Mouse (Mus musculus): ENCODE results near the gene E4f1.
A peak's percentile ranks its signal among the peaks of the same experiment; 100 is the strongest.
"Not testable (repeated sequence)": the region's sequence is repeated elsewhere in the genome, so short reads cannot be mapped to it uniquely, and the experiment has no call there.

Gene E4f1

DNA sequence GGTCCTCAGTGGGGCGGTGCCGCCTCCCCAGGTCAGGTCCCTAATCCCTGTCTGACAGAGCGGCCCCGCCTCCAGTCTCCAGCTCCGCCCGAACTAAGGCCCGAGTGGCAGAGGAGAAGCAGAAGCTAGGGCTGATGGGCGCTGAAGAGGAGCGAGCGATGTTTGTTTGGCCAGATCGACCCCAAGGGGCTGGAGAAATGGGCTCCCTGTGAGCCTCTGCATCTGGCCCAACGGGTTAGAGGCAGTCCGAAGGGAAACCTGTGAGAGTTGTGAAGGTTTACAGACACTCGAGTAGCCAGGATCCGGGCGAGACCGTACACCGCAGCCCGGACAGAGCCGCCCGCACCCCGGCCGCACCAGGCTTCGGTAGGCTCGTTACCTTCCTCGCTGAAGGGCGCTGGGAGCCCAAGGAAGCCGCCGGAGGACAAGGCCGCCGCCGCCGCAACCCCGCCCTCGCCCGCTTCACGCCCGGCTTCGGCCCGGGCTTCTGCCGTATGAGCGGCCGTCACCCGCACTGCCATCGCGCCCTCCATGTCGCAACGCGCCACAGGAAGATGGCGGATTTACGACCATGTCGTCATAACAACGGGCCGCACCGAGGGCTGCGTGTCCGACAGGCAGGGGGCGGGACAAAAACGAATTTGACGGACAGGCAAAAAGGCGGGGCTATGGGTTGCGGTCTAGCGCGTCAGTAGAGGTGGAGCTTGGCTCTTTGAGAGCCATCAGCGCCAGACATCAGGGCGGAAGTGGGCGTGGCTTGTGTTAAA, 15.2 kb downstream of the E4f1 start:
- DNase-seq = peak; percentile 100

DNA sequence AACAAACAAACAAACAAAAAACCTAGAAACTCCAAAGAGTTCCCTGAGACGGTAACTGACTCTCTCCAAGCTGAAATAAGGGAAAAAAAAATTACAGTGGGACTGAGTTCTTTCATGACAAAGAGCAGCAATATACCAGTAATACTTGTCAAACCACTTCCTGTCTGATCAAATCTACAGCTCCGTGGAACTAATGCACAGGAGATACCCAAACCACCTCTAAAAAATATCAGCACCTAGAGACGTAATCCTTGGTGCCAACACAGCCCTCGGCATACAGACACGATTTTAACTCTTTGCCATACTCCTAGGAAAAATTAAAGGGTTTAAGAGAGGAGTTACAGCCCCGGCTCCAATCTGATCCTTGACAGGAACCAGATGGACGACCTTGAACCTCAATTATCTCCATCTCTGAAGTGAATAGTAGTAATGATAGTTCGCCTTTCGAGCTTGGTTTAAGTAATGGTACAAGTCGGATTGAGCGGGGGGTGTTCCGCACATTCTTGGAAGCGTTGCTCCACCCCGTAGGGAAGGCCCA, 15.8 kb downstream of the E4f1 start:
- no peak for DNase-seq

DNA sequence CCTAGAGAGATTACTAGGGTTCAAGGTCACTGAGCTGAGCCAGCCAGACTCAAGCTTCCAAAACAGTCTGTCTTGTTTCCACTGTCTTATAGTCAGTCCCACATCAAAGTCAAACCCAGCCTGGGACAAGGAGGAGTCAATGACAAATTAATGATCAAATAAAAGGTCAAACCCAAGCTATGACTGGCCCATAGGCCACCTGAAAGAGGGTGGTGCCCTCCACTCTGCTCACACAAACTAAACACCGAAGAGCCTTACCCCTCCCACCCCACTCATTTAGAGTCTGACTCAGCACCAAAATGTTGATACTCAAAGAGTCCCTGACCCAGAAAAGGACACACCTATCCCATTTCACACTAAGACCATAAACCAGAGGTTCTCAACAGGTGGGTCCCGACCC, 16.7 kb downstream of the E4f1 start:
- DNase-seq = peak; percentile 49

DNA sequence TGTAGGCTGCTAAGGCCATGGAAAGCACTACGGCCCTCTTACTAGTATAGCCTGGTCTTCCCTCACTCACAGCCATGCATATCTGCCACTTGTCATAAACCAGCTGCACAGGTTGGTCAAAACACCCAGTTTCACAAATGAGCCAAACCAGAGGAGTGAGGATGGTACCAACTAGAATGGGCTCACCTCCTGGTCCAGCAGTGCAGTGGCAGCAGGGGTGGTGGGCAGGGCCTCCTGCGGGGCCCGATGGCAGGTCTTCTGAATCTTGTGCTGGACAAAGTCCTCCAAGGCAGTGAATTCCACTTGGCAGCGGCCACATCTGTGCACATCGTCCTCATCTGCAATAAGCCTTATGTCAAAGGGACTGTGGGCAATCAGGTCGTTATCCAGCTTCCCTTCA, 18.9 kb downstream of the E4f1 start:
- DNase-seq = no peak

DNA sequence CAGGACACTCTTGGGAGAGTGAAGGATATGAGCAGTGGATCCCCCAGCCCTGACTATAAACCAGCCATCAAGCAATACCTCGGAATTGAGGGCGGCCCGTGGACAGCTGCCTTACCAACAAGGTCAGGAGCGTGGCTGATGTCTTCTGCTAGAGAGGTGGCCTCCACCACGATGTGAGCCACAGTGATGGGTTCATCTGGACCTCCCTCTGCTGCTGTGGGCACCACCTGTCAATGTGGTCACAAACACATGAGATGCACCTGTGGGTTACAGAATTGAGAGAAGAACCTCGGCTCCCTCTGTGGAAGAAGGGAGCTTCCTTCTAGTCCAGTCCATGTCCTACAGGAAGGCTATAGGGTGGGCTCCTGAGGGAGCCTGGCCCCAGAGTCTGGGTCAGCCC, 20.6 kb downstream of the E4f1 start:
- no peak for DNase-seq

DNA sequence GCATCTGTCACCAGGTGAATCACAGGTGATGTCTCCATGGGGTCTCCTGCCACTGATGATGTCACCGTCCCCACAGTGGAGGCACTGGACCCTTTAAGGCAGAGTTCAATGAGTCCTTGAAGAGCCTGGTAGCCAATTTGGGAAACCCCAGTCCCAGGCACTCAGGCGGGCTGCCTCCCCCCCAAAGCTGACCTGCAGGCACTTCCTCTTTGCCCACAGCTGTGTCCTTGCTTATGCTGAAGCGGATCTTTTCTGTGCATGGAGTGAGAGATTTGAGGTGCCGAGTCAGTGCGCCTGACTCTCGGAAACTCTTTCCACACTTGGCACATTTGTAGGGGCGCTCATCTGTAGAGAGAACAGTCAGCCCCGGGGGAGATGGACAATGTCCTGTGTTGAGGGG, 23.5 kb downstream of the E4f1 start:
- DNase-seq = no peak

DNA sequence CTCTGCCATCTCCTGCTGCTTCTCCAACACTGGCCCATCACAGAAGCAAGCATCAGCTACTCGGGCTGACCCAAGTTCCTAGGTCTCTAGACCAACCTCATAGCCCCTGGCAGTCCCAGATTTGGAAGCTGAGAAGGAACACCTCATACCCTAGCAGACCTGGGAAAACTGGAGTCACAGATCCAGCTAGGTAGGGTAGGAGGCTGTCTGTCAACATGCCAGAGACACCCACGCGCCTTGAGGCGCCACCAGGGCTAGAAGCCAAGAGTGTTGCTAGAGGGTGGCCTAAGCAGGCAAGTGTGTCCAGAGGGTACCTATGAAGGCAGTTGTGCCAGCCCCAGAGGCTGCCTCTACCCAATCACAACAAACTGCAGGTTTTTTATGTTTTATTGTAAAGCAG, 26.7 kb downstream of the E4f1 start:
- no peak for DNase-seq

DNA sequence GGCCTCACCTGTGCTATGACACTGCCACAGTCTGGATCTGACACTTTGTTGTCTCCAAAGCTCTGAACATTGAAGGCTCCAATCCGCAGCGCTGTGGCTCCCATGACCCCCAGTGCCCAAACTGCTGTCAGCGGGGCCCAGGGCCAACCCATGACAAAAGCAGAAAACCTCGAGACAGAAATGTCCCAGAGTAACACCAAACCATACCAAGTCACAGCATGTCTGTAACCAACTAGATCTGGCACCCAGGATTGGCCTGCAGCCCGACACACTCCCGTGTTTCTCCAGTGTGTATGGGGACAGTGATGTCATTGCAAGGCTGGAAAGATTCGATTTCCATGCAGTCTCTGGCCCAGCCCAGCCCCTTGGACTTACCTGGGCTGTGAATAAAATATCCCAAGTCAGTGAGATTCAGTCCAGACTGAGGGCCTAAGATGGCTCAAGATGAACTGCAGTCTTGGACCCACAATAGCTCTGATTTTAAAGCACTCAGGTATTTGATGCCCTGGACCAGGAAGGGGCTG, 27.4 kb downstream of the E4f1 start, which contains the start of gene Dnase1l2:
Dnase1l2 (minus strand) TSS at position 474 of the 524 bp plus-strand sequence.
- no peak for DNase-seq

DNA sequence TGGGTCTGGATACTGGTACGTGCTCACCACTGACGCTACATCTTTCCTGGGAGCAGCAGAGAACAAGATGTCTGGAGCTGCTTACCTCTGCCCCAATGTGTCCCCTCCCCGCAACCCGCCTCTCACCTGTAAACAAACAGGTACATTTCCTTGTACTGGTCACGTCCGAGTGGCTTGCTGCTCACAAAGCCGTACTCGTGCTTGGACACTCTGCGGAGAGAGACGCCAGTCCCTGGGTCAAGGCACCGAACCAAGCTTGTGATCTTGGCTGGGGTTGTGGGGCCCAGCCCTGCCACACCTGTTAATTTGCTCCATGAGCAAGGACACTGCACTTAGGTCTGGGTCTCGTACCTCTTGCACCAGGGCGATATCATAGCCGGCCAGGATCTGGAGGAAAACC, 28.0 kb downstream of the E4f1 start:
- no peak for DNase-seq

DNA sequence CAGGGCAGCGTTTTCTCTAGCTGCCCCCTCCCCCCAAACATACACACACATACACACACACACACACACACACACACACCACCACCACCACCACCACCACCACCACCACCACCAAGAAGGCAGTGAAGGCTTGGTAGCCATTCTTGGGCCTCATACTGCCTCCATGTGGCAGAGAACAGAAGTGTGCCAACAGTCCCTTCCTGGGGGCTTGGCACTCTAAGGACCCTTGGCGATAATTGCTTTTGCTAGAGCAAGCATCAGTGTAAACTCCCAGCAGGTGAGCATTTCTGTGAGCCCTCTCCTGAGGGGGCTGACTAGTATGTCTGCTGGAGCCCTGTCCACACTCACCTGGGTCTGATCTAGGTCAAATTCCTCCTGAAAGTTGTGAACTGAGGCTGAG, 29.0 kb downstream of the E4f1 start:
- no peak for DNase-seq

DNA sequence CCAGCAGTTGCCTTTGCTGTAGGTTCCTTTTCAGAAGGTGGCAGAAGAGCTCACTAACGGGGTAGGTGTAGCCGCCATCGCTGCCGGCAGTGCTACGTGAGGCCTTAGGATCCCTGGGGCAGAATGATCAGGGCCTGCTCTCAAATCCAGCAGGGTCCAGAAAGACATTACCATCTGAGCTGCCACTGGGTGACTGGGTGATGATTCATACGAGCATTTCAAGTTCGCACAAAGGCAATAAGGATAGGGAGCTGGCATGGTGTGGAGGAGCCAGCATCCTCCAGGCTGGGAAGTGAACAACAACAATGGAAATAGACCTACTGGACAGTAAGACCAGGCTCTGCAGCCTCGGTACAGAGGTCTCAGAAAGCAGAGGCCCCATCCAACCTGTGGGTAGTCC, 29.7 kb downstream of the E4f1 start:
- no peak for DNase-seq

DNA sequence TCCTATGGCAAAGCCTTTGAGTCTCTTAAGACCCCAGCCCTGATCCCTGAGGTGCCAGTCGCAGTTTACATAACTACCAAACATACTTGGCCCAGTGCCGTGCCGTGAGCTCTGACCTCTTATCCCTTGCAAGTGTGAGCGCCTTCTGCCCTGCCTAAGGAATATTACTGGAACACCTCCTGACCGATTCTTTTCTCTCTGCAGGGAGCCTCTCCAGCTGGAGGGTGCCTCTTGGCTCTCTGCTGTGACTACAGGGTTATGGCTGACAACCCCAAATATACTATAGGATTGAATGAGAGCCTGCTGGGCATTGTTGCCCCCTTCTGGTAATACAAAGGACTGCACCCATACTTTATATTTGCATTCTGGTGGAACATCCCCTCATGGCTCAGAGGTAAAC, 33.1 kb downstream of the E4f1 start:
- DNase-seq = peak; percentile 18

DNA sequence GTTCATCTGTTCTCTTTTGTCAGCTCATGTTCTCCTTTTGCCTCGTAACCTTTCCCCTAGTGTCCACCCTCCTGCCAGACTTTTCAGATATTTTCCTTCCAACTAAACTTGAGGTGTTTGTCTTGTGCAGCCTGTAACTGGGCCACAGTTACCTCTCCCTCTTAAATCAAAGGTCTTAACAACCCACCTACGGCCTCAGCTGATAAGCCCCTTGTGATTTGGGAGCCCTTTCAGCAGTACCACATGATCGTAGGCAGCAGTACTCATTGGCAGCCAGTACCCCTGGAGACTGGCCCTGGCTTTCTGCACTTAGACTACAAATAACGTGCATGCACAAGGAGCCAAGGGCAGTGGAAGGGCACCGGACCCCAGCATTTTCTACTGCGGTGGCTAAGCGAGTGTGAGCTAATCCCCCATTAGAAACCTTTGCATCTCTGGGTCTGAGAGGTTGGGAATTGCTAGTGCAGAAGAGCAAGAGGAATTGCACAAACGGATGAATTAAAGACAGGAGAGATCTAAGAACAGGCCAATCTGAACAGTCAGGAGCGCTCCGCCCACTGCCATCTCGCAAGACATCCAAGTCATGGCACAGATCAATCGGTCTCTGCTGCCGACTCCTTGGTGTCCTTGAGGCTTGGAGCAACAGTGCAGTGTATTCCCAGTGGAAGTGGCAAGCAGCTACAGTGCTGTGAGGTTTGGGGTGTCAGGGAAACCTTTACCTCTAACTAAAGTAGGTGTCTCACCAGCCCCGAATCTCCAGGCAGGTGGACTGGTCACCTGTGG, 40.7 kb downstream of the E4f1 start:
- no peak for DNase-seq

DNA sequence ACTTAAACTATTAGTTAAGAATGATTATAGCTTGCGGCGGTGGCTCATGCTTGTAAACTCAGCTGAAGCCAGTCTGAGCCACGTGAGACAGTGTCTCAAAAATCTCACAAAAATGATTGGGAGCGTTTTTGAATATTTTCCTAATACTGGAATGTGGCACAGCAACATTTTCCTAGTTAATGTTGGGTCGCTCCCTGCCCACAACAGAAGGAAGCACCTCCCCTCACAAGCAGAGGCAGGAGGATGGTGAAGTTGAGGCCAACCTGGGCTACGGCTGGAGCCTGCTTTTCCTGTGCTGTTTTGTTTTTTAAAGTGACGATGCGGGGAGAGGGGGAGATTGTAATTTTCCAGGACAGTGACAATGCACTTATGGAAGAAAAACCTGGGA, 42.9 kb downstream of the E4f1 start:
- DNase-seq = peak; percentile 41

DNA sequence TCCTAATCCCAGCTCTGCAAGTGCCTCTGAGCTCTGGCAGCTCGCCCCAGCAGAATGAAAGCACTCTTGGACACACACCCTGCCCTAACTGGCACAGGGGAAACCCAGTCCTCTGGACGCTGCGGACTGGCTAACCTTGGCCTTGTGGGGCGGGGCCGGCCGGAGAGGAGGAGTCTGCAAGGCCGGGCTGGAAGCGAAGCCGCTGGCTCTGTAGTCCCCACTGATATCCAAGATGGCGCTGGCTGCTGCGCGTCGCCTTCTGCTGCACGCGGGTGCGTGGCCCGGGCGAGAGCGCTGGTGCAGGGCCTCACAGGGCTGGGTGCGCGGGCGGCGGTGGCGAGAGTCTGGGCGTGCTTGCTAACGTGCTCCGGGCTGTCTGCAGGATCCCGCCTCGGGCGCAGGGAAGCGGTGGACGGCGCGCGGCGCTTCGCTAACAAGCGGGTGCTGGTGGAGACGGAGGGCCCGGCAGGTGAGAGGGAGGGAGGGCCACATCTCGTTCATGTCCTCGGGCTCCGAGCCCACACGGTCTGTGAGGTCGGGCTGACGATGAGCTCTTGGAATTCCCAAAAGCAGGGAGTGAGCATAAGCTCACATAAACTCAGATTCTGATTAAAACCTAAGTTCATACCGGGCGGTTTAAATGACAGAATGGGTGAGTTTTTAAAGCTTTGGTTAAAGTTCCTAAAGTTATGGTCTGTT, 43.5 kb downstream of the E4f1 start, which contains the start of gene Eci1:
Eci1 (plus strand) TSS at position 171 of the 699 bp plus-strand sequence.
- DNase-seq = peak; percentile 97

DNA sequence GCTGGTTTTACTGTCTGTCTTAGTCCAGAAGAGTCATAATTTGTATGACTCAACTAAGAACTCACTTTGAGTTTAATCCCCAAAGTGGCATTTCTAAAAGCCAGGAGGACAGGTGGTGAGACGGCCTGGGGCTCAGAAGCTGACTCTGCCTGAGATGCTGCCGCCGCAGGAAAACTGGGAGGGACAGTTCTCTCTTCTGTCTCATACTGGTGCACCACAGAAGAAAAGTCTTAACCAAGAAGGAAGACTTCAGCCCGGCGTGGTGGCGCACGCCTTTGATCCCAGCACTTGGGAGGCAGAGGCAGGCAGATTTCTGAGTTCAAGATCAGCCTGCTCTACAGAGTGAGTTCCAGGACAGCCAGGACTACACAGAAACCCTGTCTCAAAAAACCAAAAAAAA, 44.2 kb downstream of the E4f1 start:
- DNase-seq = no peak

DNA sequence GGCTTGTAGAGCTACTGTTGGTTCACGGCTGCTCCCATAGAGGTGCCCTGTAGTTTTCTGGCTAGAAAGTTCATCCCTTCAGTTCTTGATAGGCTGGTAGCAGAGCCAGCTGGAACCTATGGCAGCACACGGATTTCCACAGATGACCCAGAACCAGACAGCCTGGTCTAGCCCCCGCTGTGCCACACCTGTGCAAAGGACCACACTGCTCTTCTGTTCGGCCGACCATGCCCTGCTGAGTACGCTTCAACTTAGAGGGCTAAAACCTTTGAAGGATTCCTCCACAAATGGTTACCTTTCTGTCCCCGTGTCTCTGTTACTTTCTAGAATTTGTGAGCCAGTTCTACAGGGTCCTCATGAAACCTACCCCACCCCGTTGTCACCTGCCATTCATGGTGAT, 44.8 kb downstream of the E4f1 start:
- DNase-seq = not testable (repeated sequence)

DNA sequence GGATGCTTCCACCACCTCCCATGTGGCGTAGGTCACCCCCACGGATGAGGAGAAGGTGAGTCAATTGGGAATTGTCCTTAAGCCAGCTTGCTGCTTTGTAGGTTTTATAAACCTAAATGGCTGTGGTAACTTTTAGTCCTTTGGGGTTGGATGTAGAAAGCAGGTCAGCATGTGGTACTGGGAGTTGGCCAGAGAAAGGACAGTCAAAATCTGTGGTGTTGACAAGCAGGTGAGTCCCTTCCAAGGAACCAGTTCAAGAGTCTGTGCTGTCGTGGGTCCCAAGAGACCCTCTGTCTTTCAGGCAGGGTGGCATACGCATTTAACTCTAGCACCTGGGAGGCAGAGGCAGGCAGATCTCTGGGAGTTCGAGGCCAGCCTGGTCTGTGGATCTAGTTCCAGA, 45.6 kb downstream of the E4f1 start:
- no peak for DNase-seq

DNA sequence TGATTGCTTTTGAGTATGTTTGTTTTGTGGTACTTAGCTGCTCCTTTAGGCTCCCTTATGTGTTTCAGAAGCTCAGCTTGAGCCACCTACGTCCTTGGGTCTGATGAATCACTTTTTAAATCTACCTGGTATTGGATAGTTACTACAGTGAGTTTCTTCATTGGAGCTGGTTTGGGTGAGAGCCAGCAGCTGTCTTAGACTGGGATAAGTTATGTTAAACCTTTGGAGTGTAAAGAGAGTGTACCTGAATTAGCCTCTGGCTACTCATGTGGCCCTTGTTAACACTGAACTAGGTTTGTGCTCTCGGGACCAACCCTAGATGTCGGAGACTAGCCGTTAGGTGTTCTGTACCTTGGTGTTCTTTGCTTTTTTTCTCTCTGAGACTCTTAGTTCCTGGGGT, 47.0 kb downstream of the E4f1 start:
- no peak for DNase-seq

DNA sequence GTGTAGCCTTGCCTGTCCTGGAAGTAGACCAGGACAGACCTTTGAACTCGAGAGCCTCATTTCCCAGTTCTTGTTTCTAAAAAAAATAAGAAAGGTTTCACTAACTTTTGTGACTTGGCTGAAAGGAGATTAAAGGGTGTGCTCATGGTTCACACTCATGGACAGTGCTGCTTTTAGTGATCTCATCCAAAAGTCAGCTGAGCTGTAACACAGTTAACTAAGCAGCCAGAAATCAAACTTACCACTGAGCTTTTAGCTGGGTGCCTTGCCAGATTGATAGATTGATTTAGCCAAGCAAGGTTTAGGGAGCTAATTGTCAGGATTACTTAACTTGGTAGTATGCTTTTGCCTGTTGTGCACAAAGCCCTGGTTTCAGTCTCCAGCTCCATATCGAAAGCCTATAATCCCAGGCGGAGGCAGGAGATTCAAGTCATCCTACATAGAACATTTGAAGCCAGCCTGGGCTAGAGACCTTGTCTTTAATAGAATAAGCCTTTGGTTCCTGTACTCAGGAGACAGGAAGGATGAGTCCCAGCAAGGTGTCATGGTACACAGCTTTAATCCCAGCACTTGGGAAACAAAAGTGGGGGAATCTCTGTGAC, 54.0 kb downstream of the E4f1 start:
- DNase-seq = no peak

DNA sequence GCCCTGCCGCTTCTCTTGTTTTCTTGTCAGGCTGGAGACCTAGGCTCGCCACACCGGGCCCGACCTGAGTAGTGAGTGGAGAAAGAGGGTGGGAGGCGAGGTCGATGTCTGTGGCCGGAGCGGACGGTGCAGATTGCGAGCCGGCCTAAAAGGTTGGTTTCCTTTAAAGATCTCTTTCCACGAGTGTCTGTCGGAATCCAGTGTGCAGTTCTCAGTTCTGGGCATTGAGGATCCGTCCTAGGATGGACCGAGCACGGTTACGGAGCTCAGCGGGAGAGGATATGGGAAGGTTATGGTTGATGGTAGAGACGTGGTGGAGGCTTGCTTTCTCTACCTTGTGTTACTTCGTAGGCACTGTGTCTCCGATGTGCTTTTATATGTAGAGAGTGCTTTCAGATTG, 55.1 kb downstream of the E4f1 start:
- DNase-seq = no peak

DNA sequence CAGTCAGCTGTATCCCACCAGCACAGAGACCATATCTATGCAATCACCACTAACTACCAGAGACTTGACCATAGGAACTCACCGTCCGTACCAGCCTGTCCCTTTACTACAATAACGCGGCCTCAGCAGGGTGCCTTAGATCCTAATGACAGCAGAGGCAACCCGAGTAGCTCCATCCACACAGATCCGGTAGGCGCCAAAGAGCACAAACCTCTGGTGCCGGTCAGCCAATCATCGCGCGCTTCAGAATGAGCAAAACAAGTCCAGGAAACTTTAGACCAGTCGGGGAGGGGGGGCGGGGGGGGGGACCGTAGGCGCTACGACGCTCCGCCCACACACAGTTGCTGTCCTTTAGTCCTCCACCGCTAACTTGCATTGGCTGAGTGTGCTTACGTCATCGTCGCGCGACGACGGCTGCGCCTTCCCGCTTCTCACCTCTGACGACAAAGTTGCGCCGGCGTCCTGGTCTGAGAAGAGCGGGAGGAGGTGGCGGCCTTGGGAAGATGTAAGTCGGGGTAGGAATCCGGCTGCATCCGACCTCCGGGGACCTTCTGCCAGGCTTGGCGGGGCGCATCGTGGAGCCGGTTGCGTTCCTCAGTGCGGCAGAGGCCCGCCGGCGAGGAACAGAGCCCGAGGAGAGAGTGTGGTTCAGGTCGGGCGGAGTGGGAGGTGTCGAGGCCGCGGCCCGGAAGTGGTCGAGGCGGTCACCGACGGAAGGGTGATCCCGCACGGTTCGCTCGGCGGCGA, 55.7 kb downstream of the E4f1 start, which contains the start of gene Rnps1:
Rnps1 (plus strand) TSS at position 336 of the 747 bp plus-strand sequence.
- peak; percentile 98 for DNase-seq

Data from liver (tissue).